Mouse (Mus musculus): Measurements from ENCODE around the gene Ets1.

The Ets1 gene

DNA sequence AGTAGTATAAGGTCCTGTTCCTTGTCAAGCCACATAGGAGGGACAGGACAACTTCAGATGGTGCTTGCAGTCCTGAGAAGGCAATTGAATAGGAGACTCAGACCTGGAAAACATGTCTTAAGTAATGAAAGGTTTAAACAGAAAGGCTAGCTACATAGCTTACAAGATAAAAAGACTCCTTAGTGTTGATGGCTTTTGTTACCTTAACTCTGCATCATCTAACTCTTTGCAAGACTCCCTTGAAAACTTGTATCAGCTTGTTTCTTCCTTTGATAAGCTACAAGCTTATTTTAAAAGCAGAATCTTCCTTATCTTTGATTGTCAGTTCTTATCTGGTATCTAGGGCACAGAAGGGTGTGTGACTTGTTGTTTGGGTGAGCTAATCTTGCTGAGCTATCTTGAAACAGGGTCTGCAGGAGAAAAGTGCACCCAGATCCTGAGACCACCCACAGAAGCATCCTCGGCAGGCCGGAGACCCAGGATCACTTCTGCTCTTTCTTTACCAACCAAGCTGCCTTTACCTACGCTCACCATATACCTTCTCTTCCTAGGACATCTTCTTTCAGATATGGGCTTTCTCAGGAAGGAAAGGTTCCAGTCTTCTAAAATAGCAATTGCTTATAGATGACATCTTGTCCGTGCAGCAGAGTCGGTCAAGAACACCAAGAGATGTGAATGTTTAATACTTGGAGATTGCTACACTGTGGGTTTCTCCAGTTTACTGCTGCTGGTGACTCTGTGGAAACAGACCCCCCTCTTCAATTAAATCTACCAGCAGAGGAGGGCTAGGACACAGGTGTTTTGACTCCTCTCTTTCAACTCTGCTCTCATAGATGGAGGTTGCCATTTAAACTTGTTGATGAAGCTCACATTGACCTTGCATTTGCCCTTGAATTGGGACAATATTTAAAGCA lies 19.2 kb upstream of the Ets1 start:
- DNase-seq (ENCODE audit: low spot score): no peak

DNA sequence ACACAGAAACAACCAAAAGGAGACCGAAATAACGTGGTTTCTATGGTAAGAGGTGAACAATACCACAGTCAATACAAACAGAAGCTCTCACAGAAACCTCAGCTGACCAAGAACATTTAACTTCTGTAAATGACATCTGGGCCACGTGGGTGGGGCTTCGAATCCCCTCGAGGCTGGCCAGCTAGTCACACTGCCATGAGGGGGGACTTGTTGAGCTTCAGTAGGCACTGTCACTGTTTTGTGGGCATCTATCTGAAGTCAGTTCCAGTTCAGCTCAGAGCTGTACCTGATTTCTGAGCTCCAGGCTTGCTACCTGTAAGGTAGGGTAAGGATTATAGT lies 18.6 kb upstream of the Ets1 start:
- no peak for DNase-seq (ENCODE audit: low spot score)

DNA sequence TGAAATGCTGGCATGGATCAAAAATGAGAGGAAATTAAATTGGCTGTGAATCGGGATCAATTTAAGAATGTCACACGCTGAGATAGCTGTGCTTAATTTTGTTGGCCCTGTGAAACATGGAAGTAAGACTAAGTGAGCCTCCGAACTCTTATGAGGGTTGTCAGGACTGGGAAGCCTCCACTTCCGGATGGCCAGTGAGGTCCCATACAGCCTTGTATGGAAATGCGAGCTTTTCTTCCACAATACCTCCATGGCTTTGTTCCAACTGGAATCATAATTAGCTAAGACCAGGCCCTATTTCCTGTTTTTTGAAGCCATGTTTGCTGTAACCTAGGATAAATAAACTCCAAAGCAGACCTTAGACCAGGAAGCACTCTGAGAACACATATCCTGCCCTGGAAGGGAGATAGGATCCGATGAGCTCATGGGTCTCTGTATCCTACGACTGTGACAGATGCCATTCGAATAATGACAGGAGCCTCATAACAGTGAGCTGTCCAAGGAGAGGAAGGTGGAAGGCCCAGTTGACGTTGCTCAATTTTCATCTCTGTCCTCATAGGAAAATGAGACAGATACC lies 17.4 kb upstream of the Ets1 start:
- DNase-seq (ENCODE audit: low spot score): no peak

DNA sequence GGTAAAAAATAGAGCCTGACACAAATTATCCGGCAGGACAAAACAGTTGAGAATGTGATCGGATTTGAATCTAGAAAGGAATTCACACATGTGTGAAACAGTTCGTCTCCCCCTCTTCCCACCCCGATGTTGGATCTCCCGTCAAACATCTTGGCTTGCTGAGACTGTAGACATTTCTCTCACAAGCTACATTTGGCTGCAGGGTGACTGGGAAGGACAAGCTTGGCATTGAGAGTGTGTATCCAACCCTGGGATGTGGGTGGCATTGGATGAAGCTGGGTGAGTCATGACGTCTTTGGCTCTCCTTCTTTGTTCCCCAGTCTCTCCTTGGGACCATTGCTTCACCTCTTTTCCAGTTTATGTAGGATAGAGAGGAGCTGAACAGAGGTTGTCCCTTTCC lies 16.4 kb upstream of the Ets1 start:
- DNase-seq (ENCODE audit: low spot score): no peak

DNA sequence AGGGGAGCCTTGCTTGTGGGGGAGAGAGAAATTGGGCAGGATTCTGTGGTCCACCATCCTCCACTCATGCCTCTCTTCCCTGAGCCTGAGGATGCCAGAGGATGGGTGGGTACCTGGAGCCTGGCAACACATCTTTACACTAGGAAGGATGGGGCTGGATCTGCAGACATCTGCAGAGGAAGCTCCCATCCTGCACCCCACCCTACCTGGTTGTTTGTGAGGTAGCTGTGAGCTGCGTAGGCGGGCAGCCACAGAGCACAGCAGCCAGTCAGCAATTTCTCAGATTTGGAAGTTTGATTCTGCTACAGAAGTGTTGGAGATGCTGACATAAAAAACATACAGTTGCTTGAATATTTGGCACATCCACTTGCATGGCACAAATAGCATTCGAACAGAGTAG lies 15.6 kb upstream of the Ets1 start:
- no peak for DNase-seq (ENCODE audit: low spot score)

DNA sequence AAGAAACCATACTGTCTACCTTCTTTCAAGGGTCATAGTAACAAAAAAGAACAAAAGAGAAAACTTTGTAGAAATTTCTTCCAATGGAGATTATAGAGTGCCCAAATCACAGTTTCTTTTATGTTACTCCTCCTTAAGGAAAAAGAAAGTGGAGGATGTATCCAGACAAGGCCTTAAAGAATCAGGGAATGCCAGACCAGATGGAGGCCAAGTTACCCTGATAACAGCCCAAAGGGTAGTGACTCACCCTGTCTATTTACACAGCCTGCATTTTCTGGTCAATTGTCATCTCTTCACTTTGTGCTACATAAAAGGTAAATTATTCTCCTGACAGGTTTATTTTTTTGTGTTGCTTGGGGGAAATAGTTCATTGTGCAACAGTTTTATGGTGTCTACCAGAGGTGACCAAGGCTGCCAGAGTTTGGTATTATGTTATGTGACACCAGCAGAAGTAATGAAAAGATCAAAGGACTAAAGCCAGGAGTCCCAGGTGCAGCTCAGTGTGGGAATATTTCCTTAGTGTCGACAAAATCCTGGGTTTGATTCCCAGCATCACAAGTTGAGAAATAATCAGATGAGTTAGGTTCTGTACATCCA lies 6.5 kb upstream of the Ets1 start:
- no peak for DNase-seq (ENCODE audit: low spot score)

DNA sequence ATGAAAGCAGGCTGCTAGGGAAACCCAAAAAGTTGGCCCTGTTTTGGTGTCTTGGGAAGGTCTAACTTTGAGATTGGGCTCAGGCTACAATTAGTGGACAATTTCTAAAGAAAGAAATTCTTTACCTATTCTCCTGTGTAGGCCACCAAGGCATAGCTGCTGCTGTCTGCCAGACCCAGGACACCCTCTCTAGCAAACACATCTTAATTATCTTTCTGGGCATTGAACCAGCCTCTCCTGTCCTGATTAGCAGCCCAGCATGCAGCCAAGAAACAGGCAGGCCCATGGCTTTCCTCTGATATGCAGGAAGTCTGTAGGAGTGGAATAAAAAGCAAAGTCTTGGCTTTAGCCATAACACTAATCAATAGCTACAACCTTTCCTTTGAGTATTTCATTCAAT lies 4.7 kb upstream of the Ets1 start:
- DNase-seq (ENCODE audit: low spot score): no peak

DNA sequence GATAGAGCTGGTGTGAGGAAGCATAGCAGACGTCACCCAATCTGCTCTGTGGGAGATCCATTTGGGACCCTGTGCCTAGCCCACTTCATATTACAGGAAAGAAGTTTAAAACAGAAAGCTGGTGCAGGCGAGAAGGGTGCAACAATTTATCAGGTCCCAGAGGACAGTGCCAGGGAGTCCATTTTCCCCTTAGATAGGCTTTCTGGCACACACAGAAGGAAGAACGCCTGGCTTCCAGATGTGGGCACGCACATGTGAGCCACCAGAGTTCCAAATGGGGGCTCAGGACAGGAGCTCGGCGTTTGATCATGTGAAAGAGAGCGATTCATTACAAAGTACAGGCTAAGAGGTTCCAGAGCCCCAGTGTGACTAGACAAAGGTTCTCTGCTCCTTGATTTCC lies 3.8 kb upstream of the Ets1 start:
- no peak for DNase-seq (ENCODE audit: low spot score)

DNA sequence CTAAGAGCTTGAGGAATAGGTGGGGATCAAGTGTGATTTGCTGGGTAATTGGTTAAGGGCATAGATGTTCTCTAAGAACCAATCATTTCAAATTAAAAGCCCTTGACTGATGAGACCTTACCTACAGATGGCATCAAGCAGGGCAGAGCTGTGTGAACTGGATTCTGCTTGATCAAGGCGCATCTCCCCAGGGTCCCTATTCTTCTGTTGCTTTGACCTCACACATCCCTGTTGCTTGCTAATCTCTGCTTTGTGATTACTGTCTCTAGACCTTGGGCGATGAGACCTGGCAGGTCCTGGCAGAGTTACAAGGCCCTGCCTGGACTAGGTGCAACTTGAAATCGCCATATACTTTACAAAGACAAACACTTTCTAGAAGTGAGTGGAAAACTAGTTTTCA lies 9.0 kb downstream of the Ets1 start:
- DNase-seq (ENCODE audit: low spot score): no peak

DNA sequence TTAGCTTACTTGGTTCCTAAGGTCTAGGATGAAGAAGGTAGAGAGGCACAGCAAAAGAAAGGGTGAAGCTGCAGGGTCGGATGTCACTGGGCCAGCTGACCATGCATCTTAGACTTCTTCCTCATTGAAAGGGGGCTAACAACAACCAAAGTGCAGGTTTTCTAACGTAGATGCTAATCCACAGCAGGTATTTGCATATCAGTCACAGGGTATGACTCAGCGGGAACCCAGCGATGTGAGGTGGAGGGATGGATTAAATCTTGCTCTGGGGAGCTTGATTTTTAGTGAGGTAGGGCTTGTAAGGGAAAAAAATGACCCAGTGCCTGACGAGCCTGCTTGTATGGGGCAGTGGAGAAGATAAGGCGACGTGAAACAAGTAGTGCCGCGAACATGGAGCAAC lies 9.5 kb downstream of the Ets1 start:
- DNase-seq (ENCODE audit: low spot score): no peak

DNA sequence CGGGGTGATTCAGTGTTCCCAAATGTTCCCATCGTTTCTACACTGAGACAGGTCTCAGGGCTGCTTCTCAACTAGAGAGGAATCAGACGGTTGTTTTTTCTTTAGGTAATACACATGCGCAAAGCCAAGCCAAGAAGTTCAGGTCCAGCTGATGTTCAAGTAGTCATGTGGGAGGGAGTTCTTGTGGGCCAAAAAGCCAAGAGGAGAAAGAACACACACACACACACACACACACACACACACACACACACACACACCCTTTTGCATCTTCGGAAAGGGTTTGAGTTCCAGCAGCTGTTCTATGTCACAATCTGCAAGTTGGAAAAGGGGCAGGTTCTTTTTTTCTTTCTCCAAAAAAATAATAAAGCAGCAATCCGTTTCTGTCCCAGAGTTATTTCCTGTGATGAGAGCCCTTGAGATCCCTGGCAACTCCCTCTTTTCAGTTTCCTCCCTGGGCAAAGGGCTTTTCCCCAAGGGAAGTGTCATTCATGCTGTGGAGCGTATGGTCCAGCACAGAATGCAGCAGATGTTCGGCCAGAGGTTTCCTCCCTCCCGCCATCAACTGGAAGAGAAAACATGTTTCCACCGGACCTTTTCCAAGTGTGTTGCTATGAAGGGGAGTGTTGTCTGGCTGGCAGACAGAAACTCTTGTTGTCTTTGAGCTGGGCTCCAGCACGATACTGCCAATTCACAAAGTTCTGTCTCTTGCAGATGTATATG lies 10.7 kb downstream of the Ets1 start:
- DNase-seq (ENCODE audit: low spot score): no peak

DNA sequence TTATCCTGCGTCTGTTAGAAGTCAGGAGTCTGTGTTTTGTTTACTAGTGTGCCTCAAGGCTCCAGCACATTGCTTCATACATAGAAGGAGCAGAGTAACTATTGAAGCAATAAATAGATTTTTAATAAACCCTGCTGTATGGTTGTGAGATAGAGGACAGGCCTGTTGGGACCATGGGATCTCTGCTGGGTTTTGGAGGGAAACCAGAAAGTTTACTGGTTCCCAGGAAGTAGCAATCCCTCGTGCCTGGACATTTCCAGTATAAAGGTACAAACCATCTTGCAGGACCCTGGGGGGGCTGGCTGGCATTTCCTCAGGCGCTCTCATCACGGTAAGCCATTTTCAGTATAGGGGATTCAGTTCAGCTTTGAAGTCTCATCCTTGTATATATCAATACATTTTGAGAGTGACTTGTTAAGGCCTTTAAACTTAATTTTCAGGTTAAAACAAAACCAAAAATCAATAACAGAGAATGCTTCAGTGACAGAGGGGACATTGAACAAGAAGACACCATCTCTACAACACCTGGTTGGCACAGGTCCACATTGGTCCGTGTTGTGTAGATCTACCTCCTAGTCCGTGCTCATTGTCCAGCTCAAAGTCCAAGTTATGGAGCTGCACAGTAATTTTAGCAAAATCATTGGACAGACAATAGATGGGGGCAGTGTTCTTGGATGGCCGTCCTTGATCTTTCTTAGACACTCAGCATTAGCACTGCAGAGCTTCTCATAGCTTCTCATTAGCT lies 11.7 kb downstream of the Ets1 start:
- DNase-seq (ENCODE audit: low spot score): no peak

DNA sequence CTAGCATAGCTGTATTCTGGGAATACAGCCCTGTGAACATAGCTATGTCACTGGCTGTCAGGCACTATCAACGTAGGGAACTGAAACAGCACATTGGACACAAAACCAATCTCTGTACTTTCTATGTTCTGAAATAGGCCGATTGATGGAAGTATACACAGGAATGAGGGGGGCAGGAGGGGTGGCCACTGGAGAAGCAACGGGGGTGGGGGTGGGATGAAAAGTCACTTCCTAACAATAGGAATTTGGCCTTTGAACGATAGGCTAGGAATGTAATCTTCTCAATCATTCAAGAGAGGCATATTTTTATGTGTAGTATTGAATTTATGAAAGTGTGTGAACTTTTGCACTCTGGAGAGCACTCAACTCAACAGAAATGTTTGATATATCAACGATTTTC lies 12.3 kb downstream of the Ets1 start:
- DNase-seq (ENCODE audit: low spot score): no peak

DNA sequence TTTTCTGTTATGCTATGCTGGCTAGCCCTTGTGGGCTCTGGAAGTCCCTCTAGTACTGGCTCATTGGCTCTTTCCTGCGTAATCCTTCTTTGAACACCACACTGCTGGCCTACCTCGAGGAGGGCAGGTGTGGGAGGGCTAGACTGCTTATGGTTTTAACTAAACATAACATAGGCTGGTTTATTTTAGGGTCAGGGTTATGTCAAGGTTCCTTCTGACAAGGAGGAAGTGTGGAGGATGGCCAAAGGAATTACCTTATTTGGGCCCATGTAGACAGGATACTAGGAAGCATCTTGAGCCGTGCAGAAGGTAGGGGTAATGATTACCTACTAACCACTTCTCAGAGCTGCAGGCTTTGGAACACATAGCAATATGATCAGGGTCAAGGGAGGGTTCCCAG lies 14.7 kb downstream of the Ets1 start:
- no peak for DNase-seq (ENCODE audit: low spot score)

DNA sequence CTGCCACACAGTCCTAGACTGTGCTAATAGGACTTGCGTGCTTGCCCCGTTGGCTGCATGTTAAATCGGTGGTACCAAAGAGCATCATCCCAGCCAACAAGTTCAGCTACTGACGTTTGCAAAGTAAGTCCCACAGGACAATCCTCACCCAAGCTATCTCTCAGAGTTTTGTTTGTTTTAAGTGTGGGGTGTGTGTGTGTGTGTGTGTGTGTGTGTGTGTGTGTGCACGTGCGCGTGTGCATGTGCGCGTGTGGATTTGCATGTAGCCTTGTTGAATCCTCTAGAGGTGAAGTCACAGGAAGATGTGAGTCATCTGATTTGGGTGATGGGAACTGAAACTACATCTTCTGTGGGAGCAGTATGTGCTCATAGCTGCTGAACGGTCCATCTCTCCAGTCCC lies 16.1 kb downstream of the Ets1 start:
- DNase-seq (ENCODE audit: low spot score): no peak

DNA sequence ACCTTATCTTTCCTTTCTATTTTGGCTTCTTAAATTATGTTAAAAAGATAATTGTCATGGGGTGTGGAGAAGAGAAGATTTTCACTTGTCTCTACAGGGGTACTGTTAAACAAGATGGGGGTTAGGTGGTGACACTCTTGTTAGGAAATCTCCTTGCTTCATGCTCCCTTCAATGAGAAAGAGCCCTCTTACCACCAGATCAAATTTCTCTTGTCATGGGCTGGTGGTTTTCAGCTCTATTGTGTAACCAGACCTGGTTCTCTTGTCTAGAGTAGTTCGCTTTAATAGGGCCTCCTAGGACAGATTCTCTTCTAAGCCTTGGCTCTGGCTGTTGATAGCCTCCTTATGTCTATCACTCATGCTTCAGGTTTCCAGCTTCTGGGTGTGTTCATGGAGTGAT lies 18.3 kb downstream of the Ets1 start:
- DNase-seq (ENCODE audit: low spot score): no peak

DNA sequence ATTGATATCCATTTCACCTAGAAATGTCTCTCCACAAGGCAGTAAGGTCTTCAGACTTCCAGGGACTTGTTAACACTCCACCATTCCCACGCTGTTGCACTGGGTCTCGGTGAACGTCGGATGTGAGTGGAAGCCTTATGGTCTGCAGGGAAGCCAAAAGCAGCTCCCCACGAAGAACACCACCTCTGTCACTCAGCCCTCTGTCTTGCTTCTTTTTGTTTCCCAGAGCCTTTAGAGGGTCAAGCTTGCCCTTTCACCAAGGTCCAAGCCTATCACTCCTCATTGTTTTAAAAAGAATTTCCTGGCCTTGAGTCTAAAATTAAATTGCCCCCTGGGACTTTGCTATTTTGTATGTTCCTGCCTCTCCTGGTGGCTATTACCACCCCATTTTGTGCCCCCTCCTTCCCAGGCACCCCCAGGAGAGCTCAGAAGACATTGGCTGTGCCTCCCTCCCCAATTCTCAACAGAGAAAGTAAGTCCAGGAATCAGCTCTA lies 20.4 kb downstream of the Ets1 start:
- DNase-seq (ENCODE audit: low spot score): no peak

DNA sequence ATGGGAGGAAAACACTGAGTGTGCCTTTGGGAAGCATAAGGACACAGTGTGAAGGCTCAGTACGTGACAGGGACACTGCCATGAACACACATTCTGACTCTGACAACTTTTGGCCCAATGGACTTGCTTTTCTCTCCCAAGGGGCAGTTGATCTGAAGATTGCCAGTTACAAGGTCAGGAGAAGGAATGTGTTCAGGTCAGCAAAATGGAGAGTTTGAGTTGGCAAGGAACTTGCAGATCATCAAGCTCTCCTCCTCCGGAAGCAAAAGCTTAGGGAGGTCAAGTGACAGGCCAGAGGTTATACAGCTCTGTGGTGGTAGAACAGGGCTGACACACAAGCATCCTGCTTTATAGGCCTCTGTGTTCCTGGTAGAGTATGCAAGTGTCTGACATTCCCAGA lies 21.1 kb downstream of the Ets1 start:
- no peak for DNase-seq (ENCODE audit: low spot score)

DNA sequence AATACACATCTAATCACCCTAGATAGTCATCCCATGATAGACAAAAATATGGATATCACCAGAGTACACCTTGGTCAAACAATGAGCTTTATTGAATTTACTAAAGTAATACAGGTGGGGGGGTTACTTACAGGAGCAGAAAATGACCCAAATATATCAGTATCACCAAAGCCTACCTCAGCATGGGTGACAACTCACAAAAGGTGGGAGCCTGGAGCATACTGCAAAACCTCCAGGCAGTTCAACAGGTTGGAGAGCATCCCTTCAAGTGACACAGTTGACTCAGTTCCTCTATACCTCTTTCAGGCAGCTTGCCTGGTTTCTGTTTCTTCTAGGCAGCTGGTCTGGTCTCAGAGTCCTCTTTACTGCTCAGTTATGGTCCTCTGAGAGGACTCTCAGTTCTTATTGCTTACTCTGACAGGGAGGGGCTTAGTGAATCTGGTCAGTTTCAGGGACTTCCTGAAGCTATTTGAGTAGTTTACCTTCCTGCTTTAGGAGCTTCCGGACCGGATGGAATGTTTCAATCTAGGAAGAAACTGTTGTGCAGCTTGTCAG lies 24.5 kb downstream of the Ets1 start:
- DNase-seq (ENCODE audit: low spot score): no peak

DNA sequence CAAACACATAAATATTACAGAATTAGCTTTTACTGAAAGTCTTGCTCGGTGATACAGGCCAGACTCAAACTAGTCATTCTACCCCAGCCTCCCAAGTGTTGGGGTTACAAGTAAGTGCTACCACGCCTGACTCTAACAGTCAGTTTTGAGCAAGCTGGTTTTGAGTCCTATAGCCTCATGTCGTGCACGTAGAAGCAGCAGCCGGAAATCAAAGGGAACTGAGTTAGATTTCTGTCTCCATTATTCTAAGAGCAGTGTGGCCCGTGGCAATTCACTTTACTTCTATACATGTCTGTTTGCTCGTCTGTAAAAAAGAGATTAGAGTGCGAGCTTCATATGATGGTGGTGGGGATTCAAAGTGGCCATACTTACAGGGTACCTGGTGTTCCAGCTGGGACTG lies 25.1 kb downstream of the Ets1 start:
- DNase-seq (ENCODE audit: low spot score): no peak

DNA sequence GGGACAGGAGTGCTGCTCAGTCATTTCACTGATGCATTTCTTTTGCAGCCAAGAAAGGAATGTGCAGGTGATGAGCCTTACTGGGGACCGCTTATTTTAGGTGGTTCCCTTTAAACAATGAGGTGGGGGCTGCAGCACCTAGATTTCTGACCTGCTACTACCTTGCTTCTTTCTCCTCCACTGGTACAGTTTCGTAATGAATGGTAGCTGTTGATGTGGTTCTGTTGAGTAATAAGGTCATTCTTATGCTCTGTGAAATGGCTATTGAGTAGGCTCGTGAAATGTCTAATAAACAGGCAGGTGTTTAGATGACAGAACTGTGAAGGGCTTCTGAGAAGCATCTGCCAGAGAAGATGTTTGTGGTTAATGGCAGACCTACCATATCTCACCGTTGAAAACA lies 25.5 kb downstream of the Ets1 start:
- no peak for DNase-seq (ENCODE audit: low spot score)
